Mouse (Mus musculus) hindbrain, postnatal 0 days (tissue): ENCODE results near the gene Col4a2. TPM values are rescaled to one million over a fixed set of nuclear protein-coding genes. Genes with fewer than 3 reads are reported as not detected.

Experiments
- ATAC-seq: fragments of 200-750 bp; cut with Nextera tagmentation; 2 replicates; pipeline ENCODE4 v1.8.0; 2017; ENCODE audit warnings: mild to moderate bottlenecking, moderate TSS enrichment, moderate library complexity
- DNase-seq: peaks from one replicate; pipeline ENCODE4 v3.0.0-alpha.2; 2015; ENCODE audit warnings: low spot score
- H3K27ac ChIP-seq: fragments of 300-500 bp; sonication (generic); 2 replicates; pipeline ENCODE4 v1.5.1; 2014; ENCODE audit warnings: mild to moderate bottlenecking
- H3K27me3 ChIP-seq: fragments of 300-500 bp; sonication (generic); 2 replicates; pipeline ENCODE4 v1.6.1; 2014; ENCODE audit warnings: low read length, mixed read lengths; ENCODE audit not compliant: insufficient read depth
- H3K36me3 ChIP-seq: fragments of 300-500 bp; sonication (generic); 2 replicates; pipeline ENCODE4 v1.6.1; 2014; ENCODE audit warnings: low read length, mixed read lengths; ENCODE audit not compliant: insufficient read depth
- H3K4me1 ChIP-seq: fragments of 300-500 bp; sonication (generic); 2 replicates; pipeline ENCODE4 v1.6.1; 2014; ENCODE audit warnings: antibody characterized with exemption, low read length, mixed read lengths; ENCODE audit not compliant: insufficient read depth
- H3K4me2 ChIP-seq: fragments of 300-500 bp; sonication (generic); 2 replicates; pipeline ENCODE4 v1.6.1; 2014; ENCODE audit warnings: low read depth, mild to moderate bottlenecking, low read length, moderate library complexity, mixed read lengths
- H3K4me3 ChIP-seq: fragments of 300-500 bp; sonication (generic); 2 replicates; pipeline ENCODE4 v1.5.1; 2014; ENCODE audit warnings: low read length
- H3K9ac ChIP-seq: fragments of 300-500 bp; sonication (generic); replicated peaks from 2 replicates; pipeline ENCODE4 v1.6.1; 2014; ENCODE audit warnings: mild to moderate bottlenecking, low read length, moderate library complexity, mixed read lengths
- H3K9me3 ChIP-seq: fragments of 300-500 bp; sonication (generic); 2 replicates; pipeline ENCODE4 v1.6.1; 2016; ENCODE audit warnings: low read length, mixed read lengths
- CTCF ChIP-seq: IDR thresholded peaks from 2 replicates; pipeline ENCODE4 v1.5.1; 2016; ENCODE audit warnings: antibody characterized with exemption, control low read depth, low read depth
- WGBS: fragments of 180-500 bp; shearing (Covaris S2); extraction: QIAGEN DNeasy Blood & Tissue Kit; methylation state at CpG from one replicate; pipeline ENCODE4 v1.1.7; 2014; 5-methylcytosine and 5-hydroxymethylcytosine counted together
- polyA plus RNA-seq: library from polyadenylated mRNA; unstranded; fragments of >200 nt; fragmentation: Nextera tagmentation; extraction: Ambion mirVana; gene quantifications from 2 replicates; pipeline ENCODE4 v1.2.1, GENCODE M21; 2015
- total RNA-seq: library from RNA; depleted of rRNA; stranded (reverse); fragments of >200 nt; gene quantifications from 2 replicates; pipeline ENCODE4 v1.2.3, GENCODE M21; 2014

Gene Col4a2
- total and polyA plus RNA-seq, 2 experiments from 2014 or later: 27.8 to 76.6 TPM

GRCm38 (mm10) chr8:11396111-11396510 lies 83.5 kb downstream of the Col4a2 start:
- ATAC-seq: no peak
- no peaks in the 10 kb centered on the region for H3K27me3 ChIP-seq
- no peak overlapping the region for H3K27ac ChIP-seq
- H3K9ac ChIP-seq: no peak overlapping the region
- no peak for DNase-seq
- no peak overlapping the region for H3K4me3 ChIP-seq
- TF ChIP-seq CTCF: no peak
- H3K4me1 ChIP-seq: no peaks in the 10 kb centered on the region; the same call in 1 of the 2 replicates
- H3K9me3 ChIP-seq: no peaks in the 10 kb centered on the region
- H3K36me3 ChIP-seq: no peaks in the 10 kb centered on the region
- 48% methylated on average over 7 of the region's 7 CpGs for WGBS
- no peak overlapping the region for H3K4me2 ChIP-seq

DNA sequence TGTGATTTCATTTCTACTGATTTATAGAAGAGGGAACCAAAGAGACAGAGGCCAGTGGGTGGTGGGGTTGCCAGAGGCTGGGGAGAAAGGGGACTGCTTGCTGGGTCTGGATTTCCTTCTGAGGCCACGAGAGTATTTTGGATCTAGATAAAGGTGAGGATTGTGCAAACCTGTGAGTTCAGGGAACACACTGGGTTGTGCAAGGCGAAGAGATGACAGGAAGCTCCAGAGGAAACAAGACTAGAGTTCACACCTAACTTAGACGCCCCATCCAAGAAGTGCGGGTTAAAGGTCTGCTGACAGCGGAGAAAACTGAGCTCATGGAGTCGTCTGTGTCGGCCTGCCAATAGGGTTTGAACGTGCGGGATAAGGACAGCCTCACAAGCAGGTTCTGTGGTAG lies 84.5 kb downstream of the Col4a2 start:
- no peaks in the 10 kb centered on the region for H3K27me3 ChIP-seq
- no peak overlapping the region for H3K9ac ChIP-seq
- no peak for TF ChIP-seq CTCF
- DNase-seq (no peak), ATAC-seq (no peak)
- no peak overlapping the region for H3K27ac ChIP-seq
- H3K9me3 ChIP-seq: no peaks in the 10 kb centered on the region
- H3K4me2 ChIP-seq: no peak overlapping the region
- no peaks in the 10 kb centered on the region for H3K36me3 ChIP-seq
- H3K4me1 ChIP-seq: no peaks in the 10 kb centered on the region; the same call in 1 of the 2 replicates
- H3K4me3 ChIP-seq: no peak overlapping the region
- WGBS: 90% methylated on average over 9 of the region's 9 CpGs

DNA sequence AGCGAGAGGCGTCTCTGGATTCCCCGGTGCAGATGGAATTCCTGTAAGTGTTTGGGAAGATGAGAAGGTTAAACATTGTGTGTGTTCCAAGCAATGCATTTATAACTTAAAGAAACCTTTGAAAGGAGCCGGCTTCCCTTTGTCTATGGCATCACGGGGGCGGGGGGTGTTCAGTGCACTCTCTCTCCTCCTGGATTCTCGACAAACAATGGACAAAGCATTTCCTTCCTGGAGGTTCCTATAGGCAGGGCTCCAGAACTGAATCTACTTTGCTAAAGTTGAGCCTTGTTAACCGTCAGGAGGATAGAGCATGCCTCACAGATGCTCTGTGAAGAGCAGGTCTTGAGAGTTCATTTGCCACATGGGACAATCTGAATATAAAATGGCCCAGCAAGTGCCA lies 87.1 kb downstream of the Col4a2 start:
- H3K27ac ChIP-seq: no peak overlapping the region
- H3K4me3 ChIP-seq: no peak overlapping the region
- no peaks in the 10 kb centered on the region for H3K4me1 ChIP-seq
- no peaks in the 10 kb centered on the region for H3K9me3 ChIP-seq
- H3K9ac ChIP-seq: no peak overlapping the region
- no peak for DNase-seq
- no peak for TF ChIP-seq CTCF
- no peak overlapping the region for H3K4me2 ChIP-seq
- WGBS: 36% methylated on average over 8 of the region's 8 CpGs
- H3K36me3 ChIP-seq: no peaks in the 10 kb centered on the region
- ATAC-seq: no peak
- no peaks in the 10 kb centered on the region for H3K27me3 ChIP-seq

GRCm38 (mm10) chr8:11400244-11400643 lies 87.6 kb downstream of the Col4a2 start:
- WGBS: 72% methylated on average over 8 of the region's 8 CpGs
- H3K4me2 ChIP-seq: no peak overlapping the region

DNA sequence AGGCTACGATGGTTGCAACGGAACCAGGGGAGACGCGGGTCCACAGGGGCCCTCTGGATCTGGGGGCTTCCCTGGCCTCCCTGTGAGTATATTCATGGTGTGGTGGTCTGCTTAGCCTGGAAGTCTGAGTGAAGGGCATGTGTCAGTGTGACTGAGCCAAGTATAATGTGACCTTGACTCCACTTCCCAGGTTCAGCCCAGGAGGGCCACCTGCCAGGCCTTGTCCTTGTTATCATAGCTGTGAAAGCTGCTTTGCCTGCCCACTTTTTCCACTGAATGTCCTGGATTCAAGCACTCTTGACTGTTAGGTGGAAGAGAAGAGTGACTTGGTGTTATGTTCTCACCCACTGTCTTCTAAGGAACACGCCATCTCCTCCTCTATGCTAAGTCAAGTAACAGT lies 88.6 kb downstream of the Col4a2 start:
- no peak overlapping the region for H3K4me2 ChIP-seq
- no peaks in the 10 kb centered on the region for H3K27me3 ChIP-seq
- no peak overlapping the region for H3K4me3 ChIP-seq
- H3K27ac ChIP-seq: no peak overlapping the region
- TF ChIP-seq CTCF: no peak
- H3K36me3 ChIP-seq: no peaks in the 10 kb centered on the region
- ATAC-seq (no peak), DNase-seq (no peak)
- WGBS: 93% methylated on average over 5 of the region's 5 CpGs
- no peak overlapping the region for H3K9ac ChIP-seq
- H3K4me1 ChIP-seq: 0 out of 2 replicates have a peak, but pooled peaks cover 10% of the 10 kb centered on the region
- H3K9me3 ChIP-seq: no peaks in the 10 kb centered on the region

More at GRCm38 (mm10) chr8:11400244-11400643, 87.6 kb downstream of the Col4a2 start:
- no peaks in the 10 kb centered on the region for H3K9me3 ChIP-seq
- no peak overlapping the region for H3K4me3 ChIP-seq
- no peak overlapping the region for H3K9ac ChIP-seq
- no peaks in the 10 kb centered on the region for H3K36me3 ChIP-seq
- DNase-seq: no peak
- TF ChIP-seq CTCF: no peak
- no peak for ATAC-seq
- H3K27ac ChIP-seq: no peak overlapping the region
- 0 out of 2 replicates have a peak, but pooled peaks cover under 1% of the 10 kb centered on the region for H3K4me1 ChIP-seq
- H3K27me3 ChIP-seq: no peaks in the 10 kb centered on the region

DNA sequence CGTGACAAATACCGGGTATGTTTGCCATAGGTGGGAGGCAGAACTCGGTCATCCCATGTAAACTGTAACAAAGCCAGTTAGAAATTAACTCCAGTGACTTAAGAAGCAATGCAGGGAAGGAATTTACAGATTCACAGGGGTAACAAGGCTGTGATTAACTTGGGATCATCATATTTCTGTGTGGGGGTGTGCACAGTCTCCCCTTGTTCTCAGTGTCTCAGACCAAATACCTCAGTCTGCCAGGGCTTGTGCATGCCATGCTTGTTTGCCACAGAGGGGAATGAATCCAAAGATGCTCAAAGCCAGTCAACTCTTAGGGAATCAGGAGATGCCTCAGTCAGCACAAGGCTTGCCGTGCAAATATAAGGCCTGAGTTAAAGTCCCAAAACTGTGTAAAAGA lies 89.6 kb downstream of the Col4a2 start:
- Histone ChIP-seq H3K4me2 (no peak overlapping the region), H3K27ac (no peak overlapping the region), H3K27me3 (no peaks in the 10 kb centered on the region), H3K4me1 (peaks cover 14% of the 10 kb centered on the region; the same call in 1 of the 2 replicates), H3K9me3 (no peaks in the 10 kb centered on the region), H3K4me3 (no peak overlapping the region), H3K9ac (no peak overlapping the region), H3K36me3 (no peaks in the 10 kb centered on the region)
- DNase-seq (no peak), ATAC-seq (no peak)
- TF ChIP-seq CTCF: no peak
- WGBS: 94% methylated on average over 4 of the region's 4 CpGs

- DNase-seq (no peak), ATAC-seq (no peak)
- Histone ChIP-seq H3K27me3 (no peaks in the 10 kb centered on the region), H3K36me3 (no peaks in the 10 kb centered on the region), H3K4me3 (no peak overlapping the region), H3K9ac (no peak overlapping the region), H3K9me3 (no peaks in the 10 kb centered on the region), H3K4me2 (no peak overlapping the region), H3K27ac (no peak overlapping the region), H3K4me1 (peaks cover 14% of the 10 kb centered on the region; the same call in 1 of the 2 replicates)
- no peak for TF ChIP-seq CTCF
- WGBS: 87% methylated on average over 9 of the region's 9 CpGs
Measured at GRCm38 (mm10) chr8:11403813-11404212, 91.2 kb downstream of the Col4a2 start.
